Mouse (Mus musculus) central nervous system, embryonic 18 days (tissue): Measurements from ENCODE around the gene Phxr2. TPM values are rescaled to one million over a fixed set of nuclear protein-coding genes. Genes with fewer than 3 reads are reported as not detected.

Experiments used
- polyA plus RNA-seq: library from polyadenylated mRNA; depleted of rRNA; stranded (reverse); fragments of >200 nt; gene quantifications from 2 replicates; pipeline ENCODE4 v1.2.3, GENCODE M21; 2012; rRNA removed

The Phxr2 gene
- polyA plus RNA-seq, result not detected in 2 replicates

DNA sequence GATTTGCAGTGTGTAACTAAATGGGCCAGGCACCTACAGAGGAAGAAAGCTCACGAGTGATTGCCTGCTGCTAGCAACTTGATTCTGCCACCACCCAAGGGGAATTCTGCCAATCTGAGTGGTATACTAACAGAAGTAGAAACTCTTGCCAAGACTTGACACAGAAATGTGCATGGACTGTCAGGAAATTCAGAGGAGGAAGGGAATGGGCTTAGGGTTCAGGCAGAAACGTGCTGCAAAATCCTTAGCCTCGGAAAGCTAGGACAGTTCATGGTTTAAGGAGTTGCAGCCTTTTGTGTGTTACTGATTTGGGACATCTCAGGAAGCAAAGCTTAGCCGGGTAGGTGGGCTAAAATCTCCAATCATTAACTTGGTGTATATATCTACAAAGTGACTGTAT lies at the start of gene Phxr2:
Gene Phxr2, minus strand, starts transcription at position 101 of the 400 bp plus-strand sequence.

GRCm38 (mm10) chr10:99107964-99108363 lies 18.2 kb downstream of the Phxr2 start, which contains the start of gene Galnt4:
TSS of gene Galnt4 (plus strand) at chr10:99108159.

GRCm38 (mm10) chr10:99106703-99107631 lies 19.2 kb downstream of the Phxr2 start, which contains the start of gene Poc1b:
TSS of gene Poc1b (plus strand) at chr10:99107036.

Other genes with a start within 250 kb of the Phxr2 start
- 105 and 114 TPM in 2 replicates for gene Atp2b1, start 211.9 kb downstream of the Phxr2 start, polyA plus RNA-seq
- 21.4 and 23.1 TPM in 2 replicates for gene Poc1b, start 19.3 kb downstream of the Phxr2 start, polyA plus RNA-seq
- gene Galnt4, start 18.2 kb downstream of the Phxr2 start, polyA plus RNA-seq, result 0.74 and 1.1 TPM in 2 replicates
- gene Dusp6, start 136.9 kb upstream of the Phxr2 start, polyA plus RNA-seq, result 31.2 and 37.4 TPM in 2 replicates